Mouse (Mus musculus) liver, adult 2 months (tissue): ENCODE measurements around the gene Uqcr11. TPM values are rescaled to one million over a fixed set of nuclear protein-coding genes. Genes with fewer than 3 reads are reported as not detected.

ENCODE experiments used
- DNase-seq: peaks from one replicate; pipeline ENCODE4 v3.0.0-alpha.2; 2011; ENCODE audit warnings: low read depth, low spot score; ENCODE audit errors: extremely low read depth
- H3K27ac ChIP-seq: fragments of 200-500 bp; replicated peaks from 2 replicates; pipeline ENCODE4 v1.5.1; 2012; ENCODE audit warnings: low read depth, mild to moderate bottlenecking, control low read depth, inconsistent platforms, low read length; ENCODE audit not compliant: insufficient read depth
- H3K27me3 ChIP-seq: fragments of 200-500 bp; 2 replicates; pipeline ENCODE4 v1.6.1; 2012; ENCODE audit warnings: mild to moderate bottlenecking, moderate library complexity, low read length, inconsistent platforms; ENCODE audit not compliant: control insufficient read depth, insufficient read depth
- H3K36me3 ChIP-seq: fragments of 200-500 bp; 2 replicates; pipeline ENCODE4 v1.6.1; 2012; ENCODE audit warnings: low read length, inconsistent platforms; ENCODE audit not compliant: control insufficient read depth, insufficient read depth
- H3K4me1 ChIP-seq: fragments of 200-500 bp; 2 replicates; pipeline ENCODE4 v1.6.1; 2011; ENCODE audit warnings: low read length; ENCODE audit not compliant: control insufficient read depth, insufficient read depth
- H3K4me3 ChIP-seq: fragments of 200-500 bp; 2 replicates; pipeline ENCODE4 v1.5.1; 2011; ENCODE audit warnings: low read depth, mild to moderate bottlenecking, control low read depth, low read length, moderate library complexity; ENCODE audit not compliant: insufficient read depth
- H3K79me2 ChIP-seq: fragments of 200-500 bp; 2 replicates; pipeline ENCODE4 v1.6.1; 2012; ENCODE audit warnings: inconsistent platforms, mild to moderate bottlenecking, low read length, moderate library complexity; ENCODE audit not compliant: control insufficient read depth, insufficient read depth
- H3K9ac ChIP-seq: fragments of 200-500 bp; 2 replicates; pipeline ENCODE4 v1.6.1; 2012; ENCODE audit warnings: low read depth, mild to moderate bottlenecking, control low read depth, inconsistent platforms, low read length
- CTCF ChIP-seq: fragments of 200-500 bp; IDR thresholded peaks from 2 replicates; pipeline ENCODE4 v1.5.1; 2011; ENCODE audit warnings: low read depth, low read length, control low read depth
- POLR2A ChIP-seq: fragments of 200-500 bp; IDR thresholded peaks from 2 replicates; pipeline ENCODE4 v1.6.1; 2011; ENCODE audit warnings: low read length, control low read depth; ENCODE audit not compliant: insufficient read depth; ENCODE audit errors: extremely low read depth
- WGBS: fragments of 180-500 bp; shearing (Covaris S2); methylation state at CpG from one replicate; pipeline ENCODE4 v1.1.7; 2018; 5-methylcytosine and 5-hydroxymethylcytosine counted together
- polyA plus RNA-seq: library from polyadenylated mRNA; depleted of rRNA; stranded (reverse); fragments of >200 nt; gene quantifications from 2 replicates; pipeline ENCODE4 v1.2.3, GENCODE M21; 2012
- total RNA-seq: library from RNA; depleted of rRNA; stranded (reverse); fragments of >200 nt; gene quantifications from 2 replicates; pipeline ENCODE4 v1.2.3, GENCODE M21; 2014

Gene Uqcr11
- total and polyA plus RNA-seq, 2 experiments, result 1,362 to 2,210 TPM

DNA sequence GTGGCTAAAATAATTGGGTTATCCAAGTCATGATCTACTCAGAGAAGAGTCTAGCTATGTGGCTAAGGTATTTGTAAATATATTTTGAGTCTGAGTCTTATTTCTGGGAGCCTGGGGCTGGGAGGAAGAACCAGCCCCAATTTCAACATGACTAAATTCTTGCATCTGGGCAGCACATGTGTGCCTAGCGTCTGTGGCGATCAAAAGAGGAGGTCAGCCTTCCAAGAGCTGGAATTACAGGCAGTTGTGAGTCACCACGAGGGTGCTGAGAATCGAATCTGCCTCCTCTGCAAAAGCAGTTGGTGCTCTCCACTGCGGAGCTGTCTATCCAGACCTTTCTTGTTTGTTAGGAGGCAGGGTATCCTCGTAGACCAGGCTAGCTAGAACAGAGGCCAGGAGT lies 40.9 kb downstream of the Uqcr11 start:
- H3K27me3 ChIP-seq, result no peaks in the 10 kb centered on the region
- 62% methylated on average over 6 of the region's 6 CpGs for WGBS

DNA sequence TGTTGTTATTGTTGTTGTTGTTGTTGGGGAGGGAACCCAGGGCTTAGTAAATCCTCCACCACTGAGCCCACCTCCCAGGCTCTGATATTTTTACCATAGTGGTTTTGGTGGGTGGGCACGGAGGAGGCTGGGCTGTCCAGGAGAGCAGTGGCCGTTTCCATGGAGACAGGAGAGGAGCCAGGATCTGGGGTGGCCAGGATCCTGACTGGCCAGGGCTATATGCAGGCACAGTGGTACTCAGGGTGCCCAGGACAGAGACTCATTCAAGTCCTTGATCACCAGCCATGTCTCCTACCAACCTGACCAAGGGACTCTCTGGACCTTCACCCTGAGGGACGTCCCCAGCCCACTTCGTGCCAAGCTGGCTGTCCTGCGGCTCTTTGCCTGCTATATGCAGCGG lies 42.9 kb downstream of the Uqcr11 start:
- no peaks in the 10 kb centered on the region for H3K27me3 ChIP-seq

More for the DNA sequence above, 40.9 kb downstream of the Uqcr11 start:
- no peak overlapping the region for H3K27ac ChIP-seq
- no peak overlapping the region for H3K4me3 ChIP-seq
- H3K9ac ChIP-seq, result no peak overlapping the region
- peaks cover 3% of the 10 kb centered on the region; the same call in 1 of the 2 replicates for H3K4me1 ChIP-seq
- no peak for DNase-seq
- H3K79me2 ChIP-seq, result no peaks in the 10 kb centered on the region
- TF ChIP-seq CTCF (no peak), POLR2A (no peak)
- H3K36me3 ChIP-seq, result no peaks in the 10 kb centered on the region

DNA sequence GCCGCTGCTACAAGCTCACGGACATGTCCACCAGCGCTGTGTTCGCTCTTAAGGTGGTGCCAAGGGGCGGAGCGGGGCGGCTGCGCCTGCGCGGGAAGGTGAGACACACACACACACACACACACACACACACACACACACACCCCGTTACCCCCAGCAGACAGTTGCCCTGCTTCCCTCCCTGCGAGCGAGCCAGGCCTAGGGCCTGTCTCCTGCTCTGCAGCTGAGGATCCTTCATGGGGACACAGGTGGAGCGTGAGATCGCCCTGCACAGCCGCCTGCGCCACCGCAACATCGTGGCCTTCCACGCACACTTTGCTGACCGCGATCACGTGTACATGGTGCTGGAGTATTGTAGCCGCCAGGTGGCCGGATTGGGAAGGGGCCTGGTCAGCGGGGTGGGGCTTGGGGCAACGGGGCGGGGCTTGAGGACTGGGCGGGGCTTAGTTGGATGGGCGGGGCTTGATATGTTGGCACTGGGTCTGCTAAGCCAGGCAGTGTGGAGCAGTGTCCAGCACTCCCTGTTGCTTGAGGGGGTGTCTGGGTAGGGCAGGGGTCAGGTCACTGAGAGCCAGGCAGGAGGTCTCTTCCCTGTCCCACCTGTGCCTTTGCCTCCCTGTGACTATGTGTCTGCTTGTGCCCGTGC lies 48.5 kb downstream of the Uqcr11 start:
- H3K36me3 ChIP-seq, result no peaks in the 10 kb centered on the region
- peaks cover 10% of the 10 kb centered on the region for H3K27me3 ChIP-seq
- peak overlapping the region; percentile 59 for H3K9ac ChIP-seq
- H3K4me1 ChIP-seq, result no peaks in the 10 kb centered on the region
- H3K27ac ChIP-seq, result no peak overlapping the region
- H3K79me2 ChIP-seq, result no peaks in the 10 kb centered on the region
- 7% methylated on average over 31 of the region's 31 CpGs for WGBS
- TF ChIP-seq POLR2A (0 out of 2 replicates have a peak, but pooled peaks have one; percentile 30), CTCF (peak; percentile 42; the same call in 1 of the 2 replicates)
- peak overlapping the region; percentile 54; the same call in 1 of the 2 replicates for H3K4me3 ChIP-seq
- peak; percentile 57 for DNase-seq

More for the DNA sequence above, 42.9 kb downstream of the Uqcr11 start:
- TF ChIP-seq CTCF (no peak), POLR2A (no peak)
- Histone ChIP-seq H3K36me3 (no peaks in the 10 kb centered on the region), H3K4me1 (peaks cover 3% of the 10 kb centered on the region; the same call in 1 of the 2 replicates), H3K27ac (no peak overlapping the region), H3K9ac (no peak overlapping the region), H3K79me2 (no peaks in the 10 kb centered on the region), H3K4me3 (no peak overlapping the region)
- no peak for DNase-seq
- WGBS, result 41% methylated on average over 6 of the region's 6 CpGs

DNA sequence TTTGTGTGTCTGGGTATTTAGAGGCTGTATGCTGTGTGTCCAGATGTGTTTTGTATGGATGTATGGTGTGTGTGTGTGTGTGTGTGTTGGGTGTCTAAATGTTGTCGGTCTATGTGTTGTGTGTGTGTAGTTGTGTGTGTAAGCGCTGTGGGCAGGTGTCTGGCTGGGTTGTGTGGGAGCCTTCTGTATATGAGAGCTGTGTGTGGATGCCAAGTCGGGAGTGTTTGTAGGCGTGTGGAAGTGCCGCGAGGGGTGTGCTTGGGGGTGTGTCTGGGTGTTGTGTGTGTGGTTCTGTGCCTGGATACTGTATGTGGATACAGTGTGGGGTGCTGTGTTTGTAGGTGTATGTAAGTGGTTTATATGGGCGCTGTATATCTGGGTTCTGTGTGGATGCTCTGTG lies 49.3 kb downstream of the Uqcr11 start:
- Histone ChIP-seq H3K36me3 (no peaks in the 10 kb centered on the region), H3K4me3 (no peak overlapping the region), H3K79me2 (no peaks in the 10 kb centered on the region), H3K27me3 (peaks cover 10% of the 10 kb centered on the region), H3K27ac (no peak overlapping the region), H3K9ac (peak overlapping the region; percentile 59; the same call in 1 of the 2 replicates), H3K4me1 (peaks cover 1% of the 10 kb centered on the region; the same call in 1 of the 2 replicates)
- 34% methylated on average over 7 of the region's 7 CpGs for WGBS
- DNase-seq, result no peak
- no peak for TF ChIP-seq POLR2A

DNA sequence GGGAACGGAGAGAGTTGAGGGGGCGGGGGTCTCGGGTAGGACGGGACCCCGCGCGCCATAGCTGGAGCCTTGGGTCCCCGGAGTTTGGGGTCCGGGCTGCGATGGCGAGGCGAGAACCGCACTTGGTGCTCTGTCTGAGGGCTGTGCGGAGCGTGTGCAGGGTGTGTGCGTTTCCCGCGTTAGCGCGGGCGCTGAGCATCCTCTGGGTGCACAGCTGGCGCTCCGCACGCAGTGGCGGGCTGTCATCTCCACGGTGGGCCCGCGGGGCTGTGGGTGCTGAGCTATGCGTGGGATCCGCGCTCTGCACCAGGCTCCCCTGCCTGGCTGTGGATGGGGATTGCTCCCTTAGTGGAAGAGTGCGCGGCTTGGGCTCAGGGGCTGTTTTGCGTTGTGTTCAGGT lies 49.9 kb downstream of the Uqcr11 start:
- Histone ChIP-seq H3K4me3 (no peak overlapping the region), H3K4me1 (peaks cover 4% of the 10 kb centered on the region; the same call in 1 of the 2 replicates), H3K27ac (no peak overlapping the region), H3K27me3 (peaks cover 10% of the 10 kb centered on the region), H3K36me3 (no peaks in the 10 kb centered on the region), H3K9ac (no peak overlapping the region), H3K79me2 (no peaks in the 10 kb centered on the region)
- no peak for TF ChIP-seq POLR2A
- no peak for TF ChIP-seq CTCF
- 5% methylated on average over 34 of the region's 34 CpGs for WGBS
- no peak for DNase-seq

DNA sequence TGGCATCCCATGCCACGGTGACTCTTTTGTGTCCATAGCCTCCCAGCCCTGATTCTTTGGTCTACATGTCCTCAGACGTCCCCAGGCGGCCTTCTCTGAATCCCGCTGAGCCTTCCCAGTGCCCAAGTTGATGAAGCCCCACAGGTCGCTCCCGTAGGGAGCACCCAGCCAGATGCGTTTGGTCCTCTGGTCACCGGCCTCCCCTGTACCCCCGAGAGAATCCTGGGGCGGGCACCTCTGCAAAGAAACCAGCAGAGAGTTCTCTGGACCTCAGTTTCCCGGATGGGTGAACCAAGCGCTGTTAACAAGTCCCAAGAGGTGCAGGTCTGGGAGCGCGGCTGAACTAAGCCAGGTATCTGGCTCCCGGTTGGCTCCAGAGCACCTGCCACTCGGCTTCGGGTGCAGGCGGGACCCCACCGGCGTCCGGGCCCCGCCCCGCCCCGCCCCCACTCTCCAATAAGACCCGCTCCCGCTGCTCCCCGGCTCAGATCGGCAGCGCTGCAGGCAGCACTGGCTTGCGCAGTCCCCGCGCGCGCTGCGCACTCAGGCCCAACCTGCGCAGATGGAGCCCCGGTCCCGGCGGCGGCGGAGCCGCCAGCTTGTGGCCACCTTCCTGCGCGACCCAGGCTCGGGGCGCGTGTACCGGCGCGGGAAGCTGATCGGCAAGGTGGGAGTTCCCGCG lies 50.5 kb downstream of the Uqcr11 start, which contains the start of gene Plk5:
TSS of gene Plk5 (plus strand) at position 459 of the 682 bp plus-strand sequence.
- no peaks in the 10 kb centered on the region for H3K79me2 ChIP-seq
- 3% methylated on average over 53 of the region's 53 CpGs for WGBS
- H3K4me3 ChIP-seq, result no peak within 1 kb of the TSS
- no peaks in the 10 kb centered on the region for H3K36me3 ChIP-seq
- H3K27ac ChIP-seq, result no peak within 1 kb of the TSS
- peaks cover 7% of the 10 kb centered on the region; the same call in 1 of the 2 replicates for H3K4me1 ChIP-seq
- peaks cover 10% of the 10 kb centered on the region for H3K27me3 ChIP-seq
- no peak within 1 kb of the TSS for H3K9ac ChIP-seq
- DNase-seq, result no peak
- no peak for TF ChIP-seq CTCF
